Mouse (Mus musculus): ENCODE results near the gene Svs1. TPM values are rescaled to one million over a fixed set of nuclear protein-coding genes. Genes with fewer than 3 reads are reported as not detected.

The Svs1 gene
- polyA plus RNA-seq, 1 experiment = not detected

GRCm38 (mm10) chr6:49011191-49011590 is 24.5 kb downstream of the Svs1 start:
- H3K79me3 ChIP-seq (ENCODE audit: low read depth) = no peaks in the 10 kb centered on the region
- H3K4me3 ChIP-seq (ENCODE audit: insufficient read depth, poor library complexity, severe bottlenecking) = no peak overlapping the region
- H3ac ChIP-seq (ENCODE audit: control insufficient read depth, insufficient read length, low read depth) = no peak overlapping the region
- H3K36me3 ChIP-seq (ENCODE audit: control insufficient read depth, insufficient read depth) = no peaks in the 10 kb centered on the region
- no peaks in the 10 kb centered on the region for H3K27me3 ChIP-seq (ENCODE audit: control insufficient read depth, insufficient read depth, insufficient read length)
- no peaks in the 10 kb centered on the region for H3K79me2 ChIP-seq (ENCODE audit: control insufficient read depth, insufficient read depth)
- TF ChIP-seq MAX (IDR thresholded peaks at IDR 0.05) = no peak
- TF ChIP-seq MYOD1 (IDR thresholded peaks at IDR 0.05; ENCODE audit: control insufficient read depth, insufficient read length, low read depth) = no peak
- TF ChIP-seq CEBPB (IDR thresholded peaks at IDR 0.05; ENCODE audit: low read depth) = no peak
- TF ChIP-seq CTCF (IDR thresholded peaks at IDR 0.05; ENCODE audit: control insufficient read depth, insufficient read depth, insufficient read length) = no peak
- no peak for TF ChIP-seq FOSL1 (IDR thresholded peaks at IDR 0.05; ENCODE audit: insufficient read depth, low read length, poor library complexity, severe bottlenecking)
- no peak for TF ChIP-seq MYOG (IDR thresholded peaks at IDR 0.05; ENCODE audit: control insufficient read depth, extremely low read depth, insufficient read length)
- TF ChIP-seq USF1 (IDR thresholded peaks at IDR 0.05; ENCODE audit: low read depth) = no peak

- Histone ChIP-seq H3K27me3 (ENCODE audit: control insufficient read depth, insufficient read depth, insufficient read length) (no peaks in the 10 kb centered on the region), H3K4me3 (ENCODE audit: insufficient read depth, poor library complexity, severe bottlenecking) (no peak overlapping the region), H3ac (ENCODE audit: control insufficient read depth, insufficient read length, low read depth) (no peak overlapping the region), H3K79me3 (ENCODE audit: low read depth) (no peaks in the 10 kb centered on the region), H3K36me3 (ENCODE audit: control insufficient read depth, insufficient read depth) (no peaks in the 10 kb centered on the region), H3K79me2 (ENCODE audit: control insufficient read depth, insufficient read depth) (no peaks in the 10 kb centered on the region)
- TF ChIP-seq MYOG (IDR thresholded peaks at IDR 0.05; ENCODE audit: control insufficient read depth, extremely low read depth, insufficient read length) = no peak
- no peak for TF ChIP-seq MAX (IDR thresholded peaks at IDR 0.05)
- no peak for TF ChIP-seq CTCF (IDR thresholded peaks at IDR 0.05; ENCODE audit: control insufficient read depth, insufficient read depth, insufficient read length)
- no peak for TF ChIP-seq CEBPB (IDR thresholded peaks at IDR 0.05; ENCODE audit: low read depth)
- TF ChIP-seq MYOD1 (IDR thresholded peaks at IDR 0.05; ENCODE audit: control insufficient read depth, insufficient read length, low read depth) = no peak
- TF ChIP-seq USF1 (IDR thresholded peaks at IDR 0.05; ENCODE audit: low read depth) = no peak
- no peak for TF ChIP-seq FOSL1 (IDR thresholded peaks at IDR 0.05; ENCODE audit: insufficient read depth, low read length, poor library complexity, severe bottlenecking)
Observed at GRCm38 (mm10) chr6:49013023-49013422, 26.4 kb downstream of the Svs1 start.

GRCm38 (mm10) chr6:49013458-49013857 is 26.8 kb downstream of the Svs1 start:
- no peaks in the 10 kb centered on the region for H3K27me3 ChIP-seq (ENCODE audit: control insufficient read depth, insufficient read depth, insufficient read length)
- H3K4me3 ChIP-seq (ENCODE audit: insufficient read depth, poor library complexity, severe bottlenecking) = no peak overlapping the region
- TF ChIP-seq CTCF (IDR thresholded peaks at IDR 0.05; ENCODE audit: control insufficient read depth, insufficient read depth, insufficient read length) (no peak), FOSL1 (IDR thresholded peaks at IDR 0.05; ENCODE audit: insufficient read depth, low read length, poor library complexity, severe bottlenecking) (no peak), CEBPB (IDR thresholded peaks at IDR 0.05; ENCODE audit: low read depth) (no peak), MYOG (IDR thresholded peaks at IDR 0.05; ENCODE audit: control insufficient read depth, extremely low read depth, insufficient read length) (no peak)
- no peaks in the 10 kb centered on the region for H3K36me3 ChIP-seq (ENCODE audit: control insufficient read depth, insufficient read depth)
- no peaks in the 10 kb centered on the region for H3K79me3 ChIP-seq (ENCODE audit: low read depth)
- no peak overlapping the region for H3ac ChIP-seq (ENCODE audit: control insufficient read depth, insufficient read length, low read depth)
- H3K79me2 ChIP-seq (ENCODE audit: control insufficient read depth, insufficient read depth) = no peaks in the 10 kb centered on the region

- no peak overlapping the region for H3ac ChIP-seq (ENCODE audit: control insufficient read depth, insufficient read length, low read depth)
- TF ChIP-seq MYOG (IDR thresholded peaks at IDR 0.05; ENCODE audit: control insufficient read depth, extremely low read depth, insufficient read length) = no peak
- TF ChIP-seq MAX (IDR thresholded peaks at IDR 0.05) = no peak
- no peak for TF ChIP-seq CTCF (IDR thresholded peaks at IDR 0.05; ENCODE audit: control insufficient read depth, insufficient read depth, insufficient read length)
- no peak for TF ChIP-seq FOSL1 (IDR thresholded peaks at IDR 0.05; ENCODE audit: insufficient read depth, low read length, poor library complexity, severe bottlenecking)
- no peak for TF ChIP-seq CEBPB (IDR thresholded peaks at IDR 0.05; ENCODE audit: low read depth)
- no peak for TF ChIP-seq MYOD1 (IDR thresholded peaks at IDR 0.05; ENCODE audit: control insufficient read depth, insufficient read length, low read depth)
- no peak for TF ChIP-seq USF1 (IDR thresholded peaks at IDR 0.05; ENCODE audit: low read depth)
- no peaks in the 10 kb centered on the region for H3K79me3 ChIP-seq (ENCODE audit: low read depth)
- H3K4me3 ChIP-seq (ENCODE audit: insufficient read depth, poor library complexity, severe bottlenecking) = no peak overlapping the region
- no peaks in the 10 kb centered on the region for H3K36me3 ChIP-seq (ENCODE audit: control insufficient read depth, insufficient read depth)
- H3K27me3 ChIP-seq (ENCODE audit: control insufficient read depth, insufficient read depth, insufficient read length) = no peaks in the 10 kb centered on the region
- H3K79me2 ChIP-seq (ENCODE audit: control insufficient read depth, insufficient read depth) = no peaks in the 10 kb centered on the region
Observed at GRCm38 (mm10) chr6:49017150-49017549, 30.5 kb downstream of the Svs1 start.

GRCm38 (mm10) chr6:49019341-49019740 is 32.7 kb downstream of the Svs1 start:
- no peaks in the 10 kb centered on the region for H3K27me3 ChIP-seq (ENCODE audit: control insufficient read depth, insufficient read depth, insufficient read length)
- H3ac ChIP-seq (ENCODE audit: control insufficient read depth, insufficient read length, low read depth) = no peak overlapping the region
- no peaks in the 10 kb centered on the region for H3K79me3 ChIP-seq (ENCODE audit: low read depth)
- H3K4me3 ChIP-seq (ENCODE audit: insufficient read depth, poor library complexity, severe bottlenecking) = no peak overlapping the region
- H3K79me2 ChIP-seq (ENCODE audit: control insufficient read depth, insufficient read depth) = no peaks in the 10 kb centered on the region
- H3K36me3 ChIP-seq (ENCODE audit: control insufficient read depth, insufficient read depth) = no peaks in the 10 kb centered on the region
- TF ChIP-seq MYOG (IDR thresholded peaks at IDR 0.05; ENCODE audit: control insufficient read depth, extremely low read depth, insufficient read length) (no peak), CEBPB (IDR thresholded peaks at IDR 0.05; ENCODE audit: low read depth) (no peak), USF1 (IDR thresholded peaks at IDR 0.05; ENCODE audit: low read depth) (no peak), MAX (IDR thresholded peaks at IDR 0.05) (no peak), FOSL1 (IDR thresholded peaks at IDR 0.05; ENCODE audit: insufficient read depth, low read length, poor library complexity, severe bottlenecking) (no peak), MYOD1 (IDR thresholded peaks at IDR 0.05; ENCODE audit: control insufficient read depth, insufficient read length, low read depth) (no peak)

All from C2C12 (cell line).